Mouse (Mus musculus): ENCODE results near the gene Galnt17. TPM values are rescaled to one million over a fixed set of nuclear protein-coding genes. Genes with fewer than 3 reads are reported as not detected.

Galnt17 gene
- polyA plus RNA-seq, 1 experiment from 2014 or later, result 1.1 TPM

- Histone ChIP-seq H3K27me3 (no peaks in the 10 kb centered on the region), H3K4me1 (replicated peaks) (peaks cover 5% of the 10 kb centered on the region), H3K9ac (no peak overlapping the region), H3K9me3 (replicated peaks) (no peaks in the 10 kb centered on the region), H3K27ac (no peak overlapping the region), H3K36me3 (no peaks in the 10 kb centered on the region), H3K4me2 (no peak overlapping the region), H3K4me3 (no peak overlapping the region)
- ATAC-seq (replicated peaks; ENCODE audit: insufficient number of reproducible peaks, insufficient read depth, low FRiP score, low read depth), result no peak
Measured at GRCm38 (mm10) chr5:131184566-131184965, 123.7 kb downstream of the Galnt17 start.

- Histone ChIP-seq H3K4me2 (no peak overlapping the region), H3K27me3 (no peaks in the 10 kb centered on the region), H3K4me1 (replicated peaks) (peaks cover 7% of the 10 kb centered on the region), H3K36me3 (no peaks in the 10 kb centered on the region), H3K4me3 (no peak overlapping the region), H3K9me3 (replicated peaks) (no peaks in the 10 kb centered on the region), H3K9ac (no peak overlapping the region), H3K27ac (no peak overlapping the region)
- no peak for ATAC-seq (replicated peaks; ENCODE audit: insufficient number of reproducible peaks, insufficient read depth, low FRiP score, low read depth)
- 71% methylated on average over 1 of the region's 1 CpGs for WGBS
Measured at GRCm38 (mm10) chr5:131181231-131181630, 127.1 kb downstream of the Galnt17 start.

DNA sequence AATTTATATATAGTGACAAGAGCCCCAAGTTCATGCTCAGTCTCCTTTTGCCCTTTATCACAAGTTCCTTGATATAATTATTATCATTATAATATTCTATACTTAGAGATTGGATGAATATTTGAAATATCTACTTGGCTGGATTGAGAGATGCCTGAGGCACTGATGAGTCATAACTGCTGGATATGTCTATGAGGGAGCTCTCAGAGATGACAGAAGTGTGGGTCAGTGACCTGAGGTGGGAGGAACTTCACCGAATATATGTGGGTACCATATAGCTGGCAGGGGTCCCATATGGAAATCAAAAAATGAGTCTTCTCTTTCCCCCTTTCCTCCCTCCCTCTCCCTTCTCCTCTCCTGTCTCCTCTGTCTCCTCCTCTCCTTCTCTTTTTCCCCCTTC is 127.5 kb downstream of the Galnt17 start:
- no peaks in the 10 kb centered on the region for H3K36me3 ChIP-seq
- no peaks in the 10 kb centered on the region for H3K9me3 ChIP-seq (replicated peaks)
- no peak overlapping the region for H3K27ac ChIP-seq
- no peak overlapping the region for H3K9ac ChIP-seq
- H3K4me3 ChIP-seq, result no peak overlapping the region
- no peak for ATAC-seq (replicated peaks; ENCODE audit: insufficient number of reproducible peaks, insufficient read depth, low FRiP score, low read depth)
- peaks cover 7% of the 10 kb centered on the region for H3K4me1 ChIP-seq (replicated peaks)
- no peak overlapping the region for H3K4me2 ChIP-seq
- WGBS, result 71% methylated on average over 1 of the region's 1 CpGs
- H3K27me3 ChIP-seq, result no peaks in the 10 kb centered on the region

GRCm38 (mm10) chr5:131177851-131178250 is 130.4 kb downstream of the Galnt17 start:
- Histone ChIP-seq H3K4me3 (no peak overlapping the region), H3K9me3 (replicated peaks) (no peaks in the 10 kb centered on the region), H3K27ac (no peak overlapping the region), H3K27me3 (no peaks in the 10 kb centered on the region), H3K4me2 (no peak overlapping the region), H3K4me1 (replicated peaks) (peaks cover 7% of the 10 kb centered on the region), H3K36me3 (no peaks in the 10 kb centered on the region), H3K9ac (no peak overlapping the region)
- no peak for ATAC-seq (replicated peaks; ENCODE audit: insufficient number of reproducible peaks, insufficient read depth, low FRiP score, low read depth)
- 36% methylated on average over 7 of the region's 7 CpGs for WGBS

- H3K27me3 ChIP-seq, result no peaks in the 10 kb centered on the region
- ATAC-seq (replicated peaks; ENCODE audit: insufficient number of reproducible peaks, insufficient read depth, low FRiP score, low read depth), result no peak
- no peak overlapping the region for H3K4me3 ChIP-seq
- peaks cover 7% of the 10 kb centered on the region for H3K4me1 ChIP-seq (replicated peaks)
- H3K36me3 ChIP-seq, result no peaks in the 10 kb centered on the region
- H3K9me3 ChIP-seq (replicated peaks), result no peaks in the 10 kb centered on the region
- 42% methylated on average over 2 of the region's 2 CpGs for WGBS
- no peak overlapping the region for H3K4me2 ChIP-seq
- H3K27ac ChIP-seq, result no peak overlapping the region
- no peak overlapping the region for H3K9ac ChIP-seq
Measured at GRCm38 (mm10) chr5:131177168-131177567, 131.1 kb downstream of the Galnt17 start.

- Histone ChIP-seq H3K9ac (no peak overlapping the region), H3K27me3 (no peaks in the 10 kb centered on the region), H3K4me2 (no peak overlapping the region), H3K36me3 (no peaks in the 10 kb centered on the region), H3K4me1 (replicated peaks) (no peaks in the 10 kb centered on the region), H3K27ac (no peak overlapping the region), H3K4me3 (no peak overlapping the region), H3K9me3 (replicated peaks) (no peaks in the 10 kb centered on the region)
- no peak for ATAC-seq (replicated peaks; ENCODE audit: insufficient number of reproducible peaks, insufficient read depth, low FRiP score, low read depth)
- WGBS, result 65% methylated on average over 6 of the region's 6 CpGs
Measured at GRCm38 (mm10) chr5:131169186-131169585, 139.1 kb downstream of the Galnt17 start.

DNA sequence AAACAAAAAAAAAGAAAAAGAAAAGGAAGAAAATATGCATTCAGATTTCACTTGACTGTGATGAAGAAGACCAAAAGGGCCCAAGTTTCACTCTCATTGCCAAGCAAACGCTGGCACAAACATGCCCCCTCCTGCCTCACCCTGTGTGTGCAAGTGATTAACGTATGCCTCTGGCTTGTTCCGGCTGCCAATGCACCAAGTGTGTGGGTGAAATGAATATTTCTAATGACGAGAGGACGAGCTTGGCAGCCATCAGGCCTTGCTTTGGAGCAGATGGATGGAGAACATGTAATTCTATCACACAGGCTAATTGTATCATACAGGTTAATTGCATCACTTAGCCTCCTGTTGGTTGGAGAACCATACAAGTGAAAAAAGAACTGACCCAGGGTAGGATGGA is 140.9 kb downstream of the Galnt17 start:
- ATAC-seq (replicated peaks; ENCODE audit: insufficient number of reproducible peaks, insufficient read depth, low FRiP score, low read depth), result no peak

GRCm38 (mm10) chr5:131165681-131166080 is 142.6 kb downstream of the Galnt17 start:
- Histone ChIP-seq H3K4me2 (no peak overlapping the region), H3K27me3 (no peaks in the 10 kb centered on the region), H3K27ac (no peak overlapping the region), H3K4me3 (no peak overlapping the region), H3K9me3 (replicated peaks) (no peaks in the 10 kb centered on the region), H3K9ac (no peak overlapping the region), H3K4me1 (replicated peaks) (no peaks in the 10 kb centered on the region), H3K36me3 (no peaks in the 10 kb centered on the region)
- no peak for ATAC-seq (replicated peaks; ENCODE audit: insufficient number of reproducible peaks, insufficient read depth, low FRiP score, low read depth)
- WGBS, result 87% methylated on average over 7 of the region's 7 CpGs

More for the DNA sequence above, 140.9 kb downstream of the Galnt17 start:
- Histone ChIP-seq H3K4me3 (no peak overlapping the region), H3K4me1 (replicated peaks) (no peaks in the 10 kb centered on the region), H3K36me3 (no peaks in the 10 kb centered on the region), H3K27me3 (no peaks in the 10 kb centered on the region), H3K9ac (no peak overlapping the region), H3K4me2 (no peak overlapping the region), H3K27ac (no peak overlapping the region), H3K9me3 (replicated peaks) (no peaks in the 10 kb centered on the region)
- WGBS, result 80% methylated on average over 5 of the region's 5 CpGs

GRCm38 (mm10) chr5:131157866-131158265 is 150.4 kb downstream of the Galnt17 start:
- Histone ChIP-seq H3K36me3 (no peaks in the 10 kb centered on the region), H3K4me3 (no peak overlapping the region), H3K27me3 (no peaks in the 10 kb centered on the region), H3K4me2 (no peak overlapping the region), H3K9me3 (replicated peaks) (no peaks in the 10 kb centered on the region), H3K9ac (no peak overlapping the region), H3K4me1 (replicated peaks) (no peaks in the 10 kb centered on the region), H3K27ac (no peak overlapping the region)
- no peak for ATAC-seq (replicated peaks; ENCODE audit: insufficient number of reproducible peaks, insufficient read depth, low FRiP score, low read depth)
- 68% methylated on average over 4 of the region's 4 CpGs for WGBS

DNA sequence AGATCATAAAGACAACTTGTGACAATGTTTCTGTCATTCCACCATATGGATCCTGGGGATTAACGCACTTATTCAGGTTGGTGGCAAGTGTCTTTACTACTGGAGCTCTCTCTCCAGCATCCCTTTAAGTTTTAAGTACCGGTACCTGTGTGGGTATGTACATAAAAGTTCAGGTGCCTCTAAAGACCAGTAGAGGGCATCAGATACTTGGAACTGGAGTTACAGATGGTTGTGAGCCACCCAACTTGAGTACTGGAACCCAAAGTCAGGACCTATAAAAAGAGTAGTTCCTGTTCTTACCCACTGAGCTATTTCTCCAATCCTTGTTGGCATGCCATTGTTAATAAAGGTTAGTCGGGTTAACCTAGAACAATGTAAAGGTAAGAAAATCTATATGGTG is 152.0 kb downstream of the Galnt17 start:
- Histone ChIP-seq H3K36me3 (no peaks in the 10 kb centered on the region), H3K4me3 (no peak overlapping the region), H3K9me3 (replicated peaks) (no peaks in the 10 kb centered on the region), H3K4me1 (replicated peaks) (no peaks in the 10 kb centered on the region), H3K27me3 (no peaks in the 10 kb centered on the region), H3K4me2 (no peak overlapping the region), H3K9ac (no peak overlapping the region), H3K27ac (no peak overlapping the region)
- 55% methylated on average over 3 of the region's 3 CpGs for WGBS
- no peak for ATAC-seq (replicated peaks; ENCODE audit: insufficient number of reproducible peaks, insufficient read depth, low FRiP score, low read depth)

DNA sequence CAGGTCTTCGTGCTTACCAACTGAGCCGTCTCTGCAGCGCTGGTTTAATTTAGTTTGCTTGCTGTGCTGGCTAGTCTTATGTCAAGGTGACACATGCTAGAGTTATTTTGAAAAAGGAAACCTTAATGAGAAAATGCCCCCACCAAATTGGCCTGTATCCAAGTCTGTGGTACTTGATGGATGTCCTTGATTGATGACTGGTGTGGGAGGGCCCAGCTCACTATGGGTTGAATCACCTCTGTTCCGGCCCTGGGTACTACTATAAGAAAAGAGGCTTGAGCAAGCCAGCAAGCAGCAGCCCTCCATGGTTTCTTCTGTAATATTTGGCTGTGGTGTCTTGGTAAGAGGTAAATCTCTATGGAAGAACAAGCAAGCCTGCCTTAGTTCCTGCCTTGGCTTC is 165.7 kb downstream of the Galnt17 start:
- ATAC-seq (replicated peaks; ENCODE audit: insufficient number of reproducible peaks, insufficient read depth, low FRiP score, low read depth), result no peak
- Histone ChIP-seq H3K4me3 (no peak overlapping the region), H3K4me1 (replicated peaks) (no peaks in the 10 kb centered on the region), H3K36me3 (no peaks in the 10 kb centered on the region), H3K27ac (no peak overlapping the region), H3K9me3 (replicated peaks) (no peaks in the 10 kb centered on the region), H3K27me3 (no peaks in the 10 kb centered on the region), H3K9ac (no peak overlapping the region), H3K4me2 (no peak overlapping the region)
- 60% methylated on average over 4 of the region's 4 CpGs for WGBS

GRCm38 (mm10) chr5:131134809-131135208 is 173.5 kb downstream of the Galnt17 start:
- no peaks in the 10 kb centered on the region for H3K4me1 ChIP-seq (replicated peaks)
- no peak for ATAC-seq (replicated peaks; ENCODE audit: insufficient number of reproducible peaks, insufficient read depth, low FRiP score, low read depth)
- no peaks in the 10 kb centered on the region for H3K36me3 ChIP-seq

More at GRCm38 (mm10) chr5:131134809-131135208, 173.5 kb downstream of the Galnt17 start:
- Histone ChIP-seq H3K4me2 (no peak overlapping the region), H3K9me3 (replicated peaks) (no peaks in the 10 kb centered on the region), H3K27ac (no peak overlapping the region), H3K9ac (no peak overlapping the region), H3K4me3 (no peak overlapping the region), H3K27me3 (no peaks in the 10 kb centered on the region)
